Mouse (Mus musculus) embryonic stem cell, embryonic (primary cell): ENCODE measurements around the gene Tamm41.

Experiments used
- CTCF ChIA-PET, 4 experiments: fragments of 300-600 bp in 2 of 4; fragments of 350-600 bp in 2 of 4; sonication (Branson Sonifier 250); formaldehyde crosslinking; loops; one replicate each; lab custom pipeline; 2022; ENCODE audit warnings: inconsistent platforms in 2 of 4; lab: Charles Lee
- POLR2A ChIA-PET, 4 experiments: fragments of 300-600 bp in 2 of 4; fragments of 350-600 bp in 2 of 4; sonication (Branson Sonifier 250); formaldehyde crosslinking; loops; one replicate each; lab custom pipeline; 2022; ENCODE audit warnings: antibody characterized with exemption in 4 of 4, inconsistent platforms in 1 of 4; lab: Charles Lee

Gene Tamm41

DNA sequence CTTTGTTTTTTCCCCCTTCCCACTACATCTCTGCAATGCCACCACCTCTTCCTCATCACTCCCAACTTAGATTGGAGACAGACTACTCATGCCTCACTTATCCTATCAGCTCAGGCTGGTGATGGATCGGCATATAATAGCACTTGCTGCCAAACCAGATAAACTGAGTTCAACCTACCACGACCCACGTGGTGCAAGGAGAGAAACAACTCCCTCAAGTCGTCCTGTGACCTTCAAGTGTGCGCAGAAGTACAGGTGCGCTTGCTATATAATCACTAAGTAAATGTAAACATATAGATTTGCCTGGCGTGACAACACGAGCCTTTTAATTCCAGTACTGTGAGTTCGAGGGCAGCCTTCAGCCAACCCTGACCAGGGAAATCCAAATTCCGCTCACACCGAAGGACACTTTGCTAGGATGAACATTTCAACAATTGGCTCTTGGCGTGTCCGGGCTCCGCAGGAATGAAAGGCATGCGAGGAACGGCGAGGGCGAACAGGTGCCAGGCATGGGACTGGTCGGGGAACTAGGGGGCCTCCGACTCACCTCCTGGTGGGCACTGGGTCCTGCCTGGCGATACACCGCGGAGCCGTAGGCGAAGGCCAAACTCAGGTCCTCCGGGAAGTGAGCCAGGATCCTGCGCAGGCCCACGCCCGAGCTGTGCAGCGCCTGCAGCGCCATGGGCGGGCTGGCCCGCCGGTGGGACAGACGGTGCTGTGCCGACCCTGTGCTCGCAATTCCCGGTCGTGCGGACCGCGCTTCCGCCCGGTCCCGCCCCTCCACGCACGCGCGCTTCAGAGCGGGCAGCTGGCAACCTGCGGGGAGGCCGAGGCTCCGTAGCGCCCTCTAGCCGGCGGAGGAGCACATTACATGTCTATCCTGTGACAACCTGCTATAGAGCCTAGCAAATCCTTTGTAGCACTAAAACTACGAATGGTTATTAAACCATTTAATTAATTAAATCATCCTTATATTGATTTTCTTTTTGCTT lies at the start of gene Tamm41:
Gene Tamm41, minus strand, starts transcription at position 774 of the 992 bp plus-strand sequence.
- ChIA-PET POLR2A (interaction anchor here in 3 of 4 experiments (0.6 to 2.4 kb wide), 27 partner anchors 9 to 771 kb away, joined by 3 to 13 read pairs (median 3); no protein-coding TSS in a partner anchor), CTCF (interaction anchor here (0.5 to 3.7 kb wide), 37 partner anchors 7 to 1543 kb away, joined by 3 to 30 read pairs (median 3); partner anchors contain the start of genes Gm17482 (in 1 of the 4), Syn2 (in 1 of the 4), Tsen2 (in 1 of the 4) and Vgll4 (in 1 of the 4))

DNA sequence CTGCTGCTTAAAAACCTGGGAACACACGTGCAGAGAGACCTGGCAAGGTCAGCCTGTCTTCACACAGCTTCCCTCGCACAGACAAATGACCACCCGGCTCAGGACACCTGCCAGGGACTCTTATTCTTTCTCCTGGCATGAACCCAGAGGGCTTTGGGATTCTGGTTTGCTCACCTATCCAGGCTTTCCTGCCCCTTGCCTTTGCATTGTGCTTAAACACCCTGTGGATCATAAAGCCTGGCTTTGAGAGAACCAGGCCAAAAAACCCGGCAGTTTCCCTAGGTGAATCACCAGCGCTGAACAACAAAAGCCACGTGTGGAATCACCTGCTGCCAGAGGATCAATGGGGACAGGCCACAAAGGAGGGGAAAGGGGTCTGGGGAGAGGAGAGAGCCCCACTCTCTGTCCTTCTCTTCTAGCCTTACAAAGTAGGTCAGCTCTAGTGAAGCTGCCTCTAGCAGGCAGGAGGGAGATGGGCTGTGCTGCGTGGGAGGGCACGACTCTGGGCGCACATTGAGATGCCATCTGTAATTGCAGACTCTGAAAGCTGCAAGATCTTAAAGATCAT lies 47.7 kb upstream of the Tamm41 start:
- POLR2A ChIA-PET = interaction anchor here in 2 of 4 experiments (0.5 to 2.3 kb wide), 5 partner anchors 8 to 38 kb away, joined by 3 to 9 read pairs (median 3); no protein-coding TSS in a partner anchor
- CTCF ChIA-PET = interaction anchor here in 3 of 4 experiments (0.5 to 1.4 kb wide), 4 partner anchors 18 to 142 kb away, joined by 3 to 8 read pairs (median 3); partner anchors contain the start of gene Gm17482 (in 1 of the 3)

DNA sequence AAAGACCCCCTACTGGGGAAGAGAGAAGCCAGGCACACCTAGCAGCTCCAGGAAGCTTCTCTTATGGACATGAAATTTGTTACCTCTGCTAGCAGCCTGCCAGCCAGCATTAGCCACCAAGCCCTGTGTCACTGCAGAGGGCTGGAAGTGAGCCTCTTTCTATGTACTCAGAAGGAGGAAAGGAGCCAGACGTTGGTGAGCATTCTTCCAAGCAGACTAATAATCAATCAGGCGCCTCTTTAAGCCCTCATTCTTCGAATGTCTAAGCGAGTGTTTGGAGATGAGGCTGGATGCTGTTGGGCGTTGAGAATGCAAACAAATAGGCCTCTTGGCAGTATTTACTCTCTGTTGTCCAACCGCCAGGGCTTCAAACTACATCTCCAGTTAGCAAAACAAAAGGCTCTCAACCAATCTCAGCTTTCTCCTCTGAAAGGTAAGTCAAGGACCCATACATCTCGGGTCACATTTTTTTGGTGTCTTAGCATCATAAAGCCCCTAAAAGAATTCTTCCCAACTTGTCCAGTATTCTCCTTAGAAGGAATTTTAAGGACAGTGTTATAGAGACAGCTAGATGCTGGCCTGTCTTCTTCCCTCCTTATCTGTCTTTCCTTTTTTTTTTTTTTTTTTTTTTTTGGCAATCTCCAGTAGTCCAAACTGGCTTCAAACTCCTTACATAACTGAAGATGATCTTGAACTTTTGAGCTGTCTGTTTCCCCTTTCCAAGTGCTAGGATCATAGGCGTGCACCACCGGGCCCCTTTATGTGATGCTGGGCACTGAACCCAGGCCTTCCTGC lies 39.3 kb upstream of the Tamm41 start:
- CTCF ChIA-PET = interaction anchor here in 3 of 4 experiments (0.6 to 2.6 kb wide), 9 partner anchors 9 to 1043 kb away, joined by 3 to 14 read pairs (median 4); no protein-coding TSS in a partner anchor
- POLR2A ChIA-PET = interaction anchor here in 3 of 4 experiments (0.6 to 1.5 kb wide), 13 partner anchors 9 to 2000 kb away, joined by 3 to 10 read pairs (median 3); no protein-coding TSS in a partner anchor

DNA sequence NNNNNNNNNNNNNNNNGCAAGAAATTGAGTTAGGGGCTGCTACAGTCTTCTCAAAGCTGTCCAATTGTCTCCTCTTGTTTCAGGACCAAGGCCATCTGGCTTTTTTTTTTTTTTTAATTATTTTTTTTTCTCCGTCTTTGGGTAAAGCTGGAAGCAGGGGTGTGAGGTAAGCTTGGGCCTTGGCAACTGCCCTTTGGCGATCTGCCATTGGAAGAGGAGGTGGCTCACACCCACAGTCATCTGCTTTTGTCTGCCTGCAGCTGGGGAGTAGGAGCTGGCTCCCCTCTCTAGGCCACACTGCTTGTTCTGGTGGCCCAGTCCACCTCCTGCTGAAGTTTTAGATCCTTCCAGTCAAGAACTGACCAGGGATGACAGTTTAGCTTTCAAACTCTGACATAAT lies 34.3 kb upstream of the Tamm41 start:
- CTCF ChIA-PET = interaction anchor here in 2 of 4 experiments (0.6 kb wide), 3 partner anchors 28 to 328 kb away, joined by 3 to 5 read pairs (median 3); no protein-coding TSS in a partner anchor

DNA sequence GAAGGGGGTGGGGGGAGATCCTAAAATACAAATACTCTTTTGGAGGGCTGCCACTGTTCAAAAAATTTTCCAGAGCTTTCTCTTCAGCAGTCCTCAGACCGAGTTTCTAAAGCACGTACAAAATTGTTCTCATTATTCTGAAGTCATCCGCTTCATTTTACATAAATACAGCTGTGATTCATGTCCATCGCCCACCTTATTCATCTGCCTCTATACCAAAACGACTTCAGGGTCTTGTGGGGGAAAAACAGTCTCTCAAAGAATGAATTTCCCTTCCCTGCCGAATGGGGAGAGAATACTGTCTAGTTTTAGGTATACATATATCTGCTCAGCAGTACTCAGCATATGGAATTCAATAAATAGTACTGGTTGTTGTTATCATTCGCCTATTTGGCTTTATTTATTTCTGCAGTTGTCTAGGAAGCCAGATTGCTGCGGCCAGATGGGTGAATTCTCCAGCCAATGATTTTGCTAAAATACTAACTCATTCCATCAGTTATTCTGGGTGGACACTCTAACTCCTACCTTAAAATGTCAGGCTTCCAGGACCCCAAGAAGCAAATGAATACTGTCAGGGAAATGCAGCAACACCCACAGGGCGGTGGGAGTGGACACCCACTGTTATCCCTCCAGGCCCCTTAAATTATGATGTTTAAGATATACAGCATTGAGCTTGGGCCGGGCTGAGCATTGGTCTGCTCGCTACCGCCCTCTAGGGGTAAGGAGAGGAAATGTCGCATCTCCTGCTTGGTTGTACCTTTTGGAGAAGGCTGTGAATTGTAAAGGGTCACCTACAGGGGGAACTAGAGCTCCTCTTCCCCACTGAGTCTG lies 27.9 kb upstream of the Tamm41 start:
- POLR2A ChIA-PET = interaction anchor here in 3 of 4 experiments (0.6 to 1.8 kb wide), 19 partner anchors 9 to 743 kb away, joined by 3 to 8 read pairs (median 3); partner anchors contain the start of genes Syn2 (in 2 of the 3), Raf1 (in 1 of the 3) and Rpl32 (in 1 of the 3)

More for the DNA sequence above, 34.3 kb upstream of the Tamm41 start:
- POLR2A ChIA-PET = interaction anchor here in 2 of 4 experiments (0.7 to 3.0 kb wide), 3 partner anchors 51 to 65 kb away, joined by 4 to 16 read pairs (median 5); no protein-coding TSS in a partner anchor

DNA sequence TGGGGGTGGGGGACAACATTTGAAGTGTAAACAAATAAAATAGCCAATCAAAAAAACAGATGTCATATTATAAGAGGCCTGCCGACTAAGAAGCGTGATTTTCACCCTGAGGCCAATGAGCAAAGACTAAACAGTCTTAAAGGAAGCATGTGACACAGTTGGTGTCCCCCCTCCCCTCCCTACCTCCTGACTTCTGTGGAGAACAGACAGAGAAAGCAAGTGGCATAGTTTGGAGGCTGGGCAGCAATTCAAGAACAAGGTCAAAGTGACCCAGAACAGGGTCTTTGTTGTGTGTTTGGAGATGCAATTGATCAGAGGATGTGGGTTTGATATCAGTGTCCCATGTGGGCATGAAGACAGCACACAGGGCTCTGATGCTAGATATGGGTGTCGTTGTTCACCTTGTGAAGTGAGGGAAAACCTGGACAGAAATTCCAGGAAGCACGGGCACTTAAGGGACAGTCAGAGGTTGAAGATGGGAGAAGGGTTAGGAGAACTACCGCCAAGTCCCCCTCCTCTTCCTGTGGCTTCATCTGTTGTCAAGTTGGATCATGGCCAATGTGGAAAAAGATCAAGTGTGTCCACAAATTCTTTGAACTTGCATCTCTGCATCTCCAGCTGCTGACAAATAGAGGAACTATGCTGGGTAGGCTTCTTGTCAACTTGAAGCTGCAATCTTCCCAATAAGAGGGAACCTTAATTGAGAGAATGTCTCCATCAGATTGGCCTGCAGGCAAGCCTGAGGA lies 25.1 kb upstream of the Tamm41 start:
- ChIA-PET CTCF (no interaction called here), POLR2A (interaction anchor here in 1 of 4 experiments (0.7 to 1.2 kb wide), 2 partner anchors 33 to 345 kb away, joined by 3 read pairs; no protein-coding TSS in a partner anchor)

More for the DNA sequence above, 27.9 kb upstream of the Tamm41 start:
- CTCF ChIA-PET = interaction anchor here (0.5 to 2.0 kb wide), 124 partner anchors 9 to 773 kb away, joined by 3 to 25 read pairs (median 4); partner anchors contain the start of genes Syn2 (in 3 of the 4), Tamm41 (in 3 of the 4), Gm17482 (in 2 of the 4) and Efcab12 (in 1 of the 4)

DNA sequence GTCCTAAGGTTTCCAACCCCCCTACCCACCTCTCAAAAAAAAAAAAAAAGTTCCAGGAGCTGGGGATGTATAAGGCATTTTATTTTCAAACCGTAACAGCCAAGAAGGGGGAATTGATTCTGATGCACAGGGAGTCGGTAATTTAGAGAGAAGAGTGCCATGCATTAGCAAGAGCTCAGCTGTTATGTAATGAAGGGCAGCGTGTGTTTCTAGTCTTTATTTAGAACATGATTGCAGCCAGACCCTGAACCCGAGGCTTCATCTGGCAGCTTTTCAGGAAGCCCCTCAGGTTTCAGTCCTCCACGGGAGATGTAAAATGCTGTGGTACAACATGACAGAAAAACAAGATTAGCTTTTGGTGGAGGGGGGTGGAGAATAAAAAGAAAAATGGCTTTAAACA lies 21.6 kb upstream of the Tamm41 start:
- ChIA-PET POLR2A (interaction anchor here in 1 of 4 experiments (0.7 to 1.4 kb wide), 3 partner anchors 12 to 95 kb away, joined by 3 to 4 read pairs (median 3); no protein-coding TSS in a partner anchor), CTCF (interaction anchor here in 2 of 4 experiments (0.7 kb wide), 3 partner anchors 17 to 418 kb away, joined by 3 to 7 read pairs (median 4); no protein-coding TSS in a partner anchor)

DNA sequence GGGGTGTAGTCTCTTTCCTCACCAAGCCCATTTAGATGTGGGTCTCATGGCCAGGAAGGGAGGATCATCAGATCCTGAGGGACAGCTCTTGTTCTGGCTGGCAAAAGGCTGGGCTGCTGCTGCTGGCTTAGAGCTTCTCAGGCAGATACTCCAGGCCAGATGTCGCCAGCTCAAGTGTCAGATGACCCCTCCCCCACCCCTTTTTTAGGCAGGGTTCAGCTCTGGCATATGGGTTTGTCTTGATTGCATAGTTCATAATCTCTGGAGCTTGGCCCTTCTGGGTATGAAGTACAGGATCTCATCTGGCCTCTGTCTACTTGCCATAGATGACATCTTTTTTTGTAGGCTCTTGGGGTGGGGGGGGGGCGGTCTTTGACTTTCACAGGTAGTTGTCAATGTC lies 19.0 kb upstream of the Tamm41 start:
- POLR2A ChIA-PET = interaction anchor here in 3 of 4 experiments (0.5 to 2.9 kb wide), 9 partner anchors 9 to 156 kb away, joined by 3 to 12 read pairs (median 3); no protein-coding TSS in a partner anchor
- CTCF ChIA-PET = interaction anchor here in 3 of 4 experiments (1.0 to 4.4 kb wide), 6 partner anchors 9 to 19 kb away, joined by 3 to 23 read pairs (median 6); partner anchors contain the start of gene Tamm41 (in 2 of the 3)

DNA sequence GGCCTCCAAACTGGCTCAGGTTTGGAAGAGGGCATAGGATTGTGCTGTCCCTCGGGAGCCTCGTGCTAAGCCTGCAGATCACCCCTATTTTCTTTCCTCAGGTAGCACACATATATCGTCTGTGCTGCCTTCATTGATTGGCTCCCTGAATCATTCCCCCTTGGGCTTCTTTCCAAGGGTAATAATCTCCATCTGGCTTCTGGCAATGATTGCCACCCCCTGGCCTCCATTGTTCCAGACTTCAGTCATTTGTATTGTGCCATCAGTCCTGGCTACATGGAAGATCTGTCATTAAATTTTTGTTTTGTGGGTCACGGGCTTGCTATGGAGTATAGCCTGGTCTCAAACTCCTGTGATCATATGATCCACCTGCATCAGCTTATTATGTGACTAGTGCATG lies 17.8 kb upstream of the Tamm41 start:
- POLR2A ChIA-PET = interaction anchor here in 2 of 4 experiments (0.6 to 1.1 kb wide), 2 partner anchors 10 to 55 kb away, joined by 3 to 4 read pairs; no protein-coding TSS in a partner anchor
- CTCF ChIA-PET = interaction anchor here in 3 of 4 experiments (0.6 to 4.4 kb wide), 4 partner anchors 10 to 18 kb away, joined by 3 to 23 read pairs (median 5); partner anchors contain the start of gene Tamm41 (in 1 of the 3)

DNA sequence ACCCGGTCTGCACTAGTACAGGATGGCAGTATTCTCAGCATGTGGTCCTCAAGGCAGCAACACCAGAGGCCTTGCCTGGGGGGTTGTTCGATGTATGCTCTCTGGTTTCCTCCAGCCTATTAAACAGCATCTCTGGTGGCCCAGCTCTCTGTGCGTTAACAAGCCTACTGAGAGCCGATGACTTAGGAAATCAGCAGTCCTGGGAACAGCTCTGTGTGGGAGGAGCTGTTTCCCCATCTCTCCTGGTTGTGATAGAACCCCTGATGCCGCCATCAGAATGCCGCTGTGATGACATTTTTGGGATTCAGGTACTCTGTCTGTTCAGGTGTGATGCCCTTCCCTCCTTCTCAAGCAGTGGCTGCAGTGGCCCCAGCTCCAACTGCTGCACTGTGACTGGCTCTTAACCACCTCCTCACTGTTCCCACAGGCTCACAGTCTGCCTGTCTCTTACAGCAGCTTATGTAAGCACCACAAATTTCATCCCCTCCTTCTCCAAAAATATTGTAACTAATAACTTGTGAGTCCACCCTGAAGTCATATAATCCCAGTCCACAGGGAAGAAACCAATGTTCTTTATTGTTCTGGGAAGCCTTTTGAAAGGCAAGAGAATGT lies 14.0 kb upstream of the Tamm41 start:
- POLR2A ChIA-PET = interaction anchor here in 2 of 4 experiments (1.1 to 1.2 kb wide), 2 partner anchors 11 to 19 kb away, joined by 3 read pairs; no protein-coding TSS in a partner anchor
- CTCF ChIA-PET = interaction anchor here in 3 of 4 experiments (0.6 to 2.2 kb wide), 4 partner anchors 10 to 14 kb away, joined by 3 to 6 read pairs (median 4); no protein-coding TSS in a partner anchor

DNA sequence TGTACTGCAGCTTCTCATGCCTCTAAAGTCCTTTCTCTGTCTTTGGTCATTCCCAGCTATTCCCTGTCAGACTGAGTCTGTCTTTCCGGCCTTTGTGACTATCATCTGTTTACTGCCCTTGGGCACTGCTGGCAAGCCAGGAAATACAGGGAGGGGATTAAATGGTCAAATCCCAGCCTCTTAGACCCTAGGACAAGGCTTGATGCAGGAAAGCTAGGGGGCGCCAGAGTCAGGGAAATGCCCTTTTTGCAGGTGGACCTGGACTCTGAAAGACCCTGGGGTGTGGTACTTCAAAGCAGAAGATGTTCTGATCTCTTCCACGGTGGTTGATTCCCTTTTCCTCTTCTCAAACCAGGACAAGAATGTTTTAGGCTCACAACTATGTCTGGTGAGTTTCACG lies 11.3 kb upstream of the Tamm41 start:
- ChIA-PET POLR2A (interaction anchor here in 3 of 4 experiments (0.6 to 1.2 kb wide), 6 partner anchors 15 to 501 kb away, joined by 3 to 5 read pairs (median 3); no protein-coding TSS in a partner anchor), CTCF (interaction anchor here (0.6 to 2.4 kb wide), 37 partner anchors 9 to 723 kb away, joined by 3 to 25 read pairs (median 4); partner anchors contain the start of genes Tamm41 (in 3 of the 4), Gm17482 (in 1 of the 4) and Timp4 (in 1 of the 4))

DNA sequence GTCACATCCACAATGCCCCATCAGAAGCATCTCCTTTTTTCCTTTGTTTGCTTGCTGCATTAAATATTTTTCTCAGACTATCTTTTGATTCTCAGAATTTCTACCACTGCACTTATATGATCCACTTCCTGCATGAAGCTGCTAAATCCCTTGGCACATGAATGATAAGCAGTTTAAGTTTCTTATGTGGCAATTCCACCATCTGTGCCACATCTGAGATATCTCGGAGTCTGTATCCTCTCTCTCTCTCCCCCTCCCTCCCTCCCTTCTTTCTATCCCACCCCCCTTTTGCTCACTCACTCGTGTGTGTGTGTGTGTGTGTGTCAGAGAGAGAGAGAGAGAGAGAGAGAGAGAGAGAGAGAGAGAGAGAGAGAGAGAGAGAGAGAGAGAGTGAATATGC lies 10.1 kb upstream of the Tamm41 start:
- ChIA-PET CTCF (interaction anchor here in 3 of 4 experiments (0.5 to 2.4 kb wide), 5 partner anchors 10 to 221 kb away, joined by 3 to 25 read pairs (median 5); partner anchors contain the start of gene Tamm41 (in 1 of the 3)), POLR2A (interaction anchor here in 2 of 4 experiments (0.5 to 1.2 kb wide), 6 partner anchors 9 to 290 kb away, joined by 3 to 5 read pairs (median 3); no protein-coding TSS in a partner anchor)

DNA sequence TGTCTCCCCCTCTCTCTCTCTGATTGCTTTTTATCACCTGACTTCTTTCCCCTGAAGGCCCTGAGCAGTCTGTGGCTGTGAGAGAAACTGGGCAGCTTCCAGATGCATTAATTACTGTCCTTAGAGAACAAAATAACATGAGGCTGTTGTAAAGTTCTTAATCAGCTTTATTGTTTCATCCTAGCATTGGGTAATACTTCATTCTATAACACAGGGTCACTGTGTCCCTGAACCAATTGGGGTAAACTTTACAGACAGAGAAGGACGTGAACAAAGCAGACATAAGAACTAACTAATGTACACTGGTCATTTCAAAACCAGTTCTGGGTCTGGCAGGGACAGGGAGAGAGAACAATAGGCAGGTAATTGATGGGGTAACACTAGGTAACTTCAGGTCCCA lies 8.4 kb upstream of the Tamm41 start:
- CTCF ChIA-PET = interaction anchor here in 1 of 4 experiments (5.8 kb wide), 1 partner anchor 117 kb away, joined by 24 read pairs; no protein-coding TSS in a partner anchor
- POLR2A ChIA-PET = interaction anchor here in 1 of 4 experiments (1.1 to 1.2 kb wide), 2 partner anchors 8 to 9 kb away, joined by 3 read pairs; partner anchors contain the start of gene Tamm41

DNA sequence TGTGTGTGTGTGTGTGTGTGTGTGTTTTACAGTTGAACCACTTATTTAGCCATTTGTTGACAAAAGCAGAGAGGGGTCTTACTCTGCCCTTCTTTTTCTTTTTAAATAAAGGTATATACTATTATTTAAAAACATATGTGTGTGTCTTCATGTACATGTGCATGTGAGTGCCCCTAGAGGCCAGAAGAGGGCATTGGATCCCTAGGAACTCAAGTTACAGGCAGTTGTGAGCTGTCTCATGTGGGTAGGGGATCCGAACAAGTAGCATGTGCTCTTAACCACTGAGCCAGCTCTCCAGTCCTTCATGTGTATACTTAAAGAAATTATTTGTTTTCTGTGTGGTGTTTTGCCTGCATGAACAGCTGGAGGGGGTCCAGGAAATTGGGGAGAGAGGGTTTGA lies 7.0 kb upstream of the Tamm41 start:
- ChIA-PET CTCF (interaction anchor here (0.5 to 5.8 kb wide), 25 partner anchors 8 to 1865 kb away, joined by 3 to 24 read pairs (median 3); partner anchors contain the start of genes Timp4 (in 1 of the 4) and Vgll4 (in 1 of the 4)), POLR2A (interaction anchor here in 2 of 4 experiments (0.5 to 1.5 kb wide), 4 partner anchors 12 to 506 kb away, joined by 3 to 4 read pairs (median 4); no protein-coding TSS in a partner anchor)
